Mouse (Mus musculus) neural tube, embryonic 15.5 days (tissue): Measurements from ENCODE around the gene Ubtd2. TPM values are rescaled to one million over a fixed set of nuclear protein-coding genes. Genes with fewer than 3 reads are reported as not detected.

Experiments
- ATAC-seq: fragments of 200-750 bp; cut with Nextera tagmentation; 2 replicates; pipeline ENCODE4 v1.8.0; 2017; ENCODE audit warnings: mild to moderate bottlenecking, moderate TSS enrichment, moderate library complexity; ENCODE audit not compliant: low FRiP score
- H3K27ac ChIP-seq: fragments of 300-500 bp; sonication (generic); replicated peaks from 2 replicates; pipeline ENCODE4 v1.5.1; 2015; ENCODE audit warnings: mild to moderate bottlenecking, inconsistent platforms
- H3K27me3 ChIP-seq: fragments of 300-500 bp; sonication (generic); replicated peaks from 2 replicates; pipeline ENCODE4 v1.6.1; 2015; ENCODE audit warnings: inconsistent platforms
- H3K36me3 ChIP-seq: fragments of 300-500 bp; sonication (generic); 2 replicates; pipeline ENCODE4 v1.6.1; 2015; ENCODE audit warnings: inconsistent platforms
- H3K4me1 ChIP-seq: fragments of 300-500 bp; sonication (generic); 2 replicates; pipeline ENCODE4 v1.6.1; 2015; ENCODE audit warnings: inconsistent platforms
- H3K4me2 ChIP-seq: fragments of 300-500 bp; sonication (generic); 2 replicates; pipeline ENCODE4 v1.6.1; 2015; ENCODE audit warnings: inconsistent platforms, mild to moderate bottlenecking, moderate library complexity
- H3K4me3 ChIP-seq: fragments of 300-500 bp; sonication (generic); replicated peaks from 2 replicates; pipeline ENCODE4 v1.5.1; 2015; ENCODE audit warnings: mild to moderate bottlenecking, inconsistent platforms
- H3K9ac ChIP-seq: fragments of 300-500 bp; sonication (generic); replicated peaks from 2 replicates; pipeline ENCODE4 v1.6.1; 2015; ENCODE audit warnings: mild to moderate bottlenecking, inconsistent platforms
- H3K9me3 ChIP-seq: fragments of 300-500 bp; sonication (generic); replicated peaks from 2 replicates; pipeline ENCODE4 v1.6.1; 2016; ENCODE audit warnings: inconsistent platforms
- WGBS: fragments of 180-500 bp; shearing (Covaris S2); methylation state at CpG from one replicate; pipeline ENCODE4 v1.1.7; 2015; ENCODE audit warnings: mixed read lengths; 5-methylcytosine and 5-hydroxymethylcytosine counted together
- polyA plus RNA-seq: library from polyadenylated mRNA; unstranded; fragments of >200 nt; fragmentation: Nextera tagmentation; extraction: Ambion mirVana; gene quantifications from 2 replicates; pipeline ENCODE4 v1.2.1, GENCODE M21; 2015

The Ubtd2 gene
- polyA plus RNA-seq = 34.9 and 38.5 TPM in 2 replicates

- Histone ChIP-seq H3K9ac (peak within 1 kb of the TSS; percentile 93), H3K9me3 (no peaks in the 10 kb centered on the region), H3K4me3 (peak within 1 kb of the TSS; percentile 89), H3K4me2 (peak within 1 kb of the TSS; percentile 94), H3K27me3 (no peaks in the 10 kb centered on the region), H3K27ac (peak within 1 kb of the TSS; percentile 98), H3K36me3 (no peaks in the 10 kb centered on the region), H3K4me1 (peaks cover 29% of the 10 kb centered on the region)
- ATAC-seq = peak; percentile 98
- WGBS = 0% methylated on average over 58 of the region's 86 CpGs
Observed at GRCm38 (mm10) chr11:32454800-32455506, at the start of gene Ubtd2. Ubtd2 (plus strand) TSS chr11:32455370.

GRCm38 (mm10) chr11:32407863-32408262, 47.3 kb upstream of the Ubtd2 start:
- Histone ChIP-seq H3K9ac (no peak overlapping the region), H3K4me2 (no peak overlapping the region), H3K4me1 (peaks cover 16% of the 10 kb centered on the region), H3K36me3 (peaks cover 32% of the 10 kb centered on the region; the same call in 1 of the 2 replicates), H3K27me3 (no peaks in the 10 kb centered on the region), H3K9me3 (no peaks in the 10 kb centered on the region), H3K27ac (no peak overlapping the region), H3K4me3 (no peak overlapping the region)
- 94% methylated on average over 3 of the region's 3 CpGs for WGBS
- ATAC-seq = no peak

- no peak for ATAC-seq
- no peak overlapping the region for H3K27ac ChIP-seq
- no peak overlapping the region for H3K9ac ChIP-seq
- H3K9me3 ChIP-seq = no peaks in the 10 kb centered on the region
- peaks cover 27% of the 10 kb centered on the region; the same call in 1 of the 2 replicates for H3K36me3 ChIP-seq
- H3K4me1 ChIP-seq = peaks cover 16% of the 10 kb centered on the region
- H3K4me3 ChIP-seq = no peak overlapping the region
- no peak overlapping the region for H3K4me2 ChIP-seq
- no peaks in the 10 kb centered on the region for H3K27me3 ChIP-seq
Observed at GRCm38 (mm10) chr11:32409052-32409451, 46.1 kb upstream of the Ubtd2 start.

GRCm38 (mm10) chr11:32409823-32410562, 45.2 kb upstream of the Ubtd2 start:
- ATAC-seq = peak; percentile 49; the same call in 1 of the 2 replicates
- no peak overlapping the region for H3K4me3 ChIP-seq
- no peaks in the 10 kb centered on the region for H3K9me3 ChIP-seq
- no peak overlapping the region for H3K9ac ChIP-seq
- H3K4me1 ChIP-seq = peaks cover 13% of the 10 kb centered on the region
- WGBS = 89% methylated on average over 11 of the region's 11 CpGs
- no peaks in the 10 kb centered on the region for H3K27me3 ChIP-seq
- H3K4me2 ChIP-seq = no peak overlapping the region
- peak overlapping the region; percentile 49; the same call in 1 of the 2 replicates for H3K27ac ChIP-seq
- peaks cover 32% of the 10 kb centered on the region; the same call in 1 of the 2 replicates for H3K36me3 ChIP-seq

- Histone ChIP-seq H3K27me3 (no peaks in the 10 kb centered on the region), H3K4me3 (no peak overlapping the region), H3K9ac (no peak overlapping the region), H3K27ac (no peak overlapping the region), H3K36me3 (peaks cover 72% of the 10 kb centered on the region), H3K4me1 (0 out of 2 replicates have a peak, but pooled peaks cover 6% of the 10 kb centered on the region), H3K9me3 (no peaks in the 10 kb centered on the region), H3K4me2 (no peak overlapping the region)
- ATAC-seq = no peak
- WGBS = 80% methylated on average over 5 of the region's 5 CpGs
Observed at GRCm38 (mm10) chr11:32420001-32420400, 35.2 kb upstream of the Ubtd2 start.

- ATAC-seq = no peak
- H3K4me3 ChIP-seq = no peak overlapping the region
- no peak overlapping the region for H3K9ac ChIP-seq
- H3K4me1 ChIP-seq = 0 out of 2 replicates have a peak, but pooled peaks cover 6% of the 10 kb centered on the region
- no peak overlapping the region for H3K27ac ChIP-seq
- H3K36me3 ChIP-seq = peaks cover 56% of the 10 kb centered on the region
- no peak overlapping the region for H3K4me2 ChIP-seq
- WGBS = 79% methylated on average over 12 of the region's 12 CpGs
- H3K27me3 ChIP-seq = no peaks in the 10 kb centered on the region
- no peaks in the 10 kb centered on the region for H3K9me3 ChIP-seq
Observed at GRCm38 (mm10) chr11:32423311-32423710, 31.9 kb upstream of the Ubtd2 start.

GRCm38 (mm10) chr11:32424600-32424999, 30.6 kb upstream of the Ubtd2 start:
- Histone ChIP-seq H3K36me3 (peaks cover 48% of the 10 kb centered on the region), H3K9me3 (no peaks in the 10 kb centered on the region), H3K4me1 (0 out of 2 replicates have a peak, but pooled peaks cover 6% of the 10 kb centered on the region), H3K9ac (no peak overlapping the region), H3K4me3 (no peak overlapping the region), H3K27me3 (no peaks in the 10 kb centered on the region), H3K4me2 (no peak overlapping the region), H3K27ac (no peak overlapping the region)
- no peak for ATAC-seq
- WGBS = 89% methylated on average over 4 of the region's 4 CpGs

GRCm38 (mm10) chr11:32425043-32425658, 30.0 kb upstream of the Ubtd2 start:
- H3K36me3 ChIP-seq = peaks cover 42% of the 10 kb centered on the region
- WGBS = 82% methylated on average over 10 of the region's 10 CpGs

GRCm38 (mm10) chr11:32427537-32427936, 27.6 kb upstream of the Ubtd2 start:
- no peaks in the 10 kb centered on the region for H3K9me3 ChIP-seq
- no peak for ATAC-seq
- WGBS = 57% methylated on average over 7 of the region's 7 CpGs
- no peak overlapping the region for H3K9ac ChIP-seq
- H3K27ac ChIP-seq = no peak overlapping the region
- no peaks in the 10 kb centered on the region for H3K27me3 ChIP-seq
- no peak overlapping the region for H3K4me3 ChIP-seq
- H3K36me3 ChIP-seq = peaks cover 22% of the 10 kb centered on the region
- 0 out of 2 replicates have a peak, but pooled peaks cover 6% of the 10 kb centered on the region for H3K4me1 ChIP-seq
- H3K4me2 ChIP-seq = no peak overlapping the region

More at GRCm38 (mm10) chr11:32425043-32425658, 30.0 kb upstream of the Ubtd2 start:
- no peak for ATAC-seq
- H3K4me3 ChIP-seq = no peak overlapping the region
- no peak overlapping the region for H3K4me2 ChIP-seq
- 0 out of 2 replicates have a peak, but pooled peaks cover 6% of the 10 kb centered on the region for H3K4me1 ChIP-seq
- no peak overlapping the region for H3K9ac ChIP-seq
- H3K9me3 ChIP-seq = no peaks in the 10 kb centered on the region
- no peaks in the 10 kb centered on the region for H3K27me3 ChIP-seq
- no peak overlapping the region for H3K27ac ChIP-seq

GRCm38 (mm10) chr11:32435410-32436060, 19.6 kb upstream of the Ubtd2 start:
- no peaks in the 10 kb centered on the region for H3K36me3 ChIP-seq
- no peak overlapping the region for H3K27ac ChIP-seq
- H3K9me3 ChIP-seq = no peaks in the 10 kb centered on the region
- no peak overlapping the region for H3K4me3 ChIP-seq
- WGBS = 66% methylated on average over 6 of the region's 6 CpGs
- ATAC-seq = no peak
- H3K9ac ChIP-seq = no peak overlapping the region
- no peaks in the 10 kb centered on the region for H3K27me3 ChIP-seq
- H3K4me1 ChIP-seq = 0 out of 2 replicates have a peak, but pooled peaks cover 3% of the 10 kb centered on the region
- H3K4me2 ChIP-seq = no peak overlapping the region

- no peak overlapping the region for H3K9ac ChIP-seq
- H3K9me3 ChIP-seq = no peaks in the 10 kb centered on the region
- H3K27me3 ChIP-seq = no peaks in the 10 kb centered on the region
- H3K27ac ChIP-seq = no peak overlapping the region
- no peak overlapping the region for H3K4me3 ChIP-seq
- 75% methylated on average over 3 of the region's 3 CpGs for WGBS
- ATAC-seq = no peak
- no peaks in the 10 kb centered on the region for H3K36me3 ChIP-seq
- H3K4me1 ChIP-seq = no peaks in the 10 kb centered on the region
- H3K4me2 ChIP-seq = no peak overlapping the region
Observed at GRCm38 (mm10) chr11:32442576-32442975, 12.6 kb upstream of the Ubtd2 start.
